ENCODE assay signal across 20 mouse cellular contexts in genomic region chr1:166041501-166041900, GRCm38 (mm10).
"Had no signal": no experiment of that assay in that cellular context is flagged by ENCODE, and none has a peak within 500 bp of the region (broad histone marks: within the 10 kb centered on the region; RNA-seq: fewer than 3 reads in every experiment).

No protein-coding gene starts in this region.

- H3K9me3 ChIP-seq: limb, embryonic 13.5 days; liver, embryonic 13.5 days; neural tube, embryonic 13.5 days had no signal

- H3K4me3 ChIP-seq: layer of hippocampus, adult 2 months; limb, embryonic 13.5 days; liver, embryonic 13.5 days; myocyte; neural tube, embryonic 13.5 days had no signal

- H3K9ac ChIP-seq: limb, embryonic 13.5 days; liver, embryonic 13.5 days; lung, embryonic 14.5 days; neural tube, embryonic 13.5 days had no signal

- ATAC-seq: intestine, postnatal 0 days; lung, postnatal 0 days had no signal

- H3K27ac ChIP-seq: kidney, postnatal 0 days; layer of hippocampus, adult 2 months; limb, embryonic 13.5 days; liver, embryonic 13.5 days; macrophage; neural tube, embryonic 13.5 days; stomach, postnatal 0 days had no signal

- H3K4me1 ChIP-seq: liver, embryonic 13.5 days had no signal

- DNase-seq: kidney, adult 2 months; kidney, postnatal 25 days; layer of hippocampus, adult 9-11 months; liver; liver, embryonic 13.5 days; lung, embryonic 14.5 days; midbrain, embryonic 14.5 days; retina, postnatal 1 day; right cerebral cortex, postnatal 25 days; thymus, adult 2 months; thymus, postnatal 25 days had no signal

- H3K4me2 ChIP-seq: limb, embryonic 13.5 days; liver, embryonic 13.5 days; lung, embryonic 14.5 days; neural tube, embryonic 13.5 days had no signal

- H3K36me3 ChIP-seq: limb, embryonic 13.5 days; liver, embryonic 13.5 days; neural tube, embryonic 13.5 days had no signal
